15 mouse cellular contexts compared by ENCODE assay signal in the genomic region with DNA sequence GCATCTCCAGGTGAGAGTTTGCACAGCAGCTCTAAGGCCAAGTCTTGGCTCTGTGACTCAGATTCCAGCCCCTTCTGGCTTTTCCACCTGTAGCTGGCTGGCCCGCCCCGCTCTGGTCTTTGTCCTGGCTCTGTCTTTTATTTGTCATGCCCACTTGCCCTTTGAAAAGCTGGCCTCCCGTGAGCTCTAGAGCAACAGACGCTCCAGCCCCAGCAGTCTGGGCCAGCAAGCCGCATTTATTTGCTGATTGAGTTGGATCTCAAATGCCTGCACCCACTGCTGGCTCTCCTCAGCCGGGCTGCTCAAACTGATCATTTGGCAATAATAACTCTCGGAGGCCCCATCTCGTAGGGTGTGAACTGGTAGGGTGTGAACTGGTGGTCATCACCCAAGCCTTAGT.
DNase-seq lines count a peak whose midpoint lies in the region; ATAC-seq and TF ChIP-seq lines count a peak whose summit lies in the region.
"Had no signal": no experiment of that assay in that cellular context is flagged by ENCODE, and none has a peak within 500 bp of the region (broad histone marks: within the 10 kb centered on the region; RNA-seq: fewer than 3 reads in every experiment).

No protein-coding gene starts in this region.

- WGBS in hindbrain, postnatal 0 days, result 31% methylated on average over 8 of the region's 8 CpGs
- whole genome bisulfite sequencing in hindbrain, embryonic 11.5 days, result 46% methylated on average over 8 of the region's 8 CpGs
- 61% methylated on average over 8 of the region's 8 CpGs for WGBS in embryonic facial prominence, embryonic 10.5 days
- WGBS in kidney, adult 2 months, result 28% methylated on average over 8 of the region's 8 CpGs
- WGBS in lung, embryonic 15.5 days, result 36% methylated on average over 8 of the region's 8 CpGs

- H3K9ac ChIP-seq in hindbrain, postnatal 0 days (replicated peaks; ENCODE audit: low read length), result no peak overlapping the region
- no peak overlapping the region for H3K9ac ChIP-seq in hindbrain, embryonic 11.5 days (ENCODE audit: low read depth, low read length)
- H3K9ac ChIP-seq in lung, embryonic 15.5 days, result no peak overlapping the region
- H3K9ac ChIP-seq: embryonic facial prominence, embryonic 15.5 days; heart, embryonic 12.5 days; limb, embryonic 13.5 days; neural tube, embryonic 12.5 days had no signal

- no peaks in the 10 kb centered on the region for H3K27me3 ChIP-seq in hindbrain, postnatal 0 days (ENCODE audit: insufficient read depth, low read length)
- no peaks in the 10 kb centered on the region for H3K27me3 ChIP-seq in hindbrain, embryonic 11.5 days (ENCODE audit: control insufficient read depth, insufficient read depth, low read length)
- H3K27me3 ChIP-seq in embryonic facial prominence, embryonic 10.5 days (replicated peaks; ENCODE audit: low read depth, poor library complexity, severe bottlenecking), result no peaks in the 10 kb centered on the region
- H3K27me3 ChIP-seq in kidney, adult 2 months (replicated peaks; ENCODE audit: control insufficient read depth, insufficient read depth, low read length), result no peaks in the 10 kb centered on the region
- H3K27me3 ChIP-seq in lung, embryonic 15.5 days, result no peaks in the 10 kb centered on the region
- H3K27me3 ChIP-seq: embryonic facial prominence, embryonic 15.5 days; heart, embryonic 12.5 days; limb, embryonic 13.5 days; neural tube, embryonic 12.5 days had no signal

- intact Hi-C loops in gastrocnemius, adult 2 months (cut with DNase I), result no loop called here

- TF ChIP-seq POLR2A in kidney, adult 2 months (IDR thresholded peaks at IDR 0.05; ENCODE audit: low read depth, low read length), result no peak

- no peak overlapping the region for H3K4me3 ChIP-seq in hindbrain, postnatal 0 days (ENCODE audit: low read length)
- no peak overlapping the region for H3K4me3 ChIP-seq in hindbrain, embryonic 11.5 days (ENCODE audit: low read depth, low read length)
- H3K4me3 ChIP-seq in embryonic facial prominence, embryonic 10.5 days, result no peak overlapping the region
- no peak overlapping the region for H3K4me3 ChIP-seq in kidney, adult 2 months (ENCODE audit: insufficient read depth, low read depth, low read length)
- no peak overlapping the region for H3K4me3 ChIP-seq in lung, embryonic 15.5 days
- no peak overlapping the region for H3K4me3 ChIP-seq in gastrocnemius, adult 2 months
- H3K4me3 ChIP-seq: embryonic facial prominence, embryonic 15.5 days; heart, embryonic 12.5 days; hindbrain, embryonic 10.5 days; limb, embryonic 13.5 days; neural tube, embryonic 12.5 days had no signal

- no peaks in the 10 kb centered on the region for H3K4me1 ChIP-seq in hindbrain, postnatal 0 days (ENCODE audit: insufficient read depth, low read length)
- 0 out of 2 replicates have a peak, but pooled peaks cover 2% of the 10 kb centered on the region for H3K4me1 ChIP-seq in hindbrain, embryonic 11.5 days (replicated peaks; ENCODE audit: control insufficient read depth, insufficient read depth, low read length)
- H3K4me1 ChIP-seq in embryonic facial prominence, embryonic 10.5 days, result peaks cover 25% of the 10 kb centered on the region
- H3K4me1 ChIP-seq in kidney, adult 2 months (ENCODE audit: control insufficient read depth, insufficient read depth, low read length), result peaks cover 49% of the 10 kb centered on the region
- H3K4me1 ChIP-seq in lung, embryonic 15.5 days, result peaks cover 38% of the 10 kb centered on the region

- TF ChIP-seq CTCF in hindbrain, postnatal 0 days (IDR thresholded peaks at IDR 0.05; ENCODE audit: low read depth), result no peak
- TF ChIP-seq CTCF in kidney, adult 2 months (conservative IDR thresholded peaks at IDR 0.05; ENCODE audit: insufficient read depth, insufficient read length, low read depth, low read length), result no peak
- TF ChIP-seq CTCF in gastrocnemius, adult 2 months (IDR thresholded peaks at IDR 0.05), result no peak

- ATAC-seq in hindbrain, postnatal 0 days, result 0 out of 2 replicates have a peak, but pooled peaks have one; percentile 8
- ATAC-seq in hindbrain, embryonic 11.5 days (ENCODE audit: low FRiP score), result no peak
- no peak for ATAC-seq in lung, embryonic 15.5 days (ENCODE audit: borderline replicate concordance, extremely low read depth, low FRiP score, low TSS enrichment)

- H3K27ac ChIP-seq in hindbrain, postnatal 0 days, result no peak overlapping the region
- no peak overlapping the region for H3K27ac ChIP-seq in hindbrain, embryonic 11.5 days (ENCODE audit: low read depth, low read length)
- 0 out of 2 replicates have a peak overlapping the region, but pooled peaks have one; percentile 6 for H3K27ac ChIP-seq in embryonic facial prominence, embryonic 10.5 days (replicated peaks)
- peak overlapping the region; percentile 70 for H3K27ac ChIP-seq in kidney, adult 2 months (ENCODE audit: insufficient read depth, low read depth, low read length)
- H3K27ac ChIP-seq in lung, embryonic 15.5 days, result peak overlapping the region; percentile 47
- no peak overlapping the region for H3K27ac ChIP-seq in gastrocnemius, adult 2 months
- H3K27ac ChIP-seq: embryonic facial prominence, embryonic 15.5 days; hindbrain, embryonic 10.5 days; limb, embryonic 13.5 days; neural tube, embryonic 12.5 days had no signal

- DNase-seq in hindbrain, postnatal 0 days (ENCODE audit: low spot score), result no peak
- no peak for DNase-seq in hindbrain, embryonic 11.5 days (ENCODE audit: low spot score)
- DNase-seq in embryonic facial prominence, embryonic 10.5 days (ENCODE audit: low spot score), result no peak
- peak; percentile 88 for DNase-seq in kidney, adult 2 months
- no peak for DNase-seq in thymus, postnatal 14 days
- no peak for DNase-seq in left cerebral cortex, adult 11 months (ENCODE audit: low spot score)
- no peak for DNase-seq in gastrocnemius, adult 2 months
- DNase-seq: cerebellum, postnatal 36 days; thymus, postnatal 4 days had no signal

- H3K9me3 ChIP-seq in hindbrain, postnatal 0 days (ENCODE audit: low read length), result no peaks in the 10 kb centered on the region
- H3K9me3 ChIP-seq in hindbrain, embryonic 11.5 days (ENCODE audit: control insufficient read depth, low read length), result no peaks in the 10 kb centered on the region
- H3K9me3 ChIP-seq in embryonic facial prominence, embryonic 10.5 days, result no peaks in the 10 kb centered on the region
- no peaks in the 10 kb centered on the region for H3K9me3 ChIP-seq in lung, embryonic 15.5 days
- H3K9me3 ChIP-seq: embryonic facial prominence, embryonic 15.5 days; heart, embryonic 12.5 days; hindbrain, embryonic 10.5 days; limb, embryonic 13.5 days; neural tube, embryonic 12.5 days had no signal

- no peaks in the 10 kb centered on the region for H3K36me3 ChIP-seq in hindbrain, postnatal 0 days (ENCODE audit: insufficient read depth, low read length)
- H3K36me3 ChIP-seq in hindbrain, embryonic 11.5 days (ENCODE audit: control insufficient read depth, insufficient read depth, low read length), result no peaks in the 10 kb centered on the region
- no peaks in the 10 kb centered on the region for H3K36me3 ChIP-seq in embryonic facial prominence, embryonic 10.5 days (replicated peaks)
- no peaks in the 10 kb centered on the region for H3K36me3 ChIP-seq in kidney, adult 2 months (ENCODE audit: control insufficient read depth, insufficient read depth, low read length)
- no peaks in the 10 kb centered on the region for H3K36me3 ChIP-seq in lung, embryonic 15.5 days
- H3K36me3 ChIP-seq: embryonic facial prominence, embryonic 15.5 days; heart, embryonic 12.5 days; limb, embryonic 13.5 days; neural tube, embryonic 12.5 days had no signal

- no peak overlapping the region for H3K4me2 ChIP-seq in hindbrain, postnatal 0 days (ENCODE audit: low read depth, low read length)
- no peak overlapping the region for H3K4me2 ChIP-seq in hindbrain, embryonic 11.5 days (replicated peaks; ENCODE audit: low read depth, low read length)
- no peak overlapping the region for H3K4me2 ChIP-seq in lung, embryonic 15.5 days
- H3K4me2 ChIP-seq: embryonic facial prominence, embryonic 15.5 days; heart, embryonic 12.5 days; limb, embryonic 13.5 days; neural tube, embryonic 12.5 days had no signal

Comparison
In these comparisons a context has a peak if more than half of its experiments do, and no peak if none do; other contexts are left out.
1. H3K27ac ChIP-seq: peak in embryonic facial prominence, embryonic 10.5 days (single experiment), kidney, adult 2 months (single experiment) and lung, embryonic 15.5 days (single experiment); none in hindbrain, postnatal 0 days (single experiment), hindbrain, embryonic 11.5 days (single experiment) and gastrocnemius, adult 2 months (single experiment).